Mouse (Mus musculus): ENCODE results near the gene Stk40.

Stk40 gene

DNA sequence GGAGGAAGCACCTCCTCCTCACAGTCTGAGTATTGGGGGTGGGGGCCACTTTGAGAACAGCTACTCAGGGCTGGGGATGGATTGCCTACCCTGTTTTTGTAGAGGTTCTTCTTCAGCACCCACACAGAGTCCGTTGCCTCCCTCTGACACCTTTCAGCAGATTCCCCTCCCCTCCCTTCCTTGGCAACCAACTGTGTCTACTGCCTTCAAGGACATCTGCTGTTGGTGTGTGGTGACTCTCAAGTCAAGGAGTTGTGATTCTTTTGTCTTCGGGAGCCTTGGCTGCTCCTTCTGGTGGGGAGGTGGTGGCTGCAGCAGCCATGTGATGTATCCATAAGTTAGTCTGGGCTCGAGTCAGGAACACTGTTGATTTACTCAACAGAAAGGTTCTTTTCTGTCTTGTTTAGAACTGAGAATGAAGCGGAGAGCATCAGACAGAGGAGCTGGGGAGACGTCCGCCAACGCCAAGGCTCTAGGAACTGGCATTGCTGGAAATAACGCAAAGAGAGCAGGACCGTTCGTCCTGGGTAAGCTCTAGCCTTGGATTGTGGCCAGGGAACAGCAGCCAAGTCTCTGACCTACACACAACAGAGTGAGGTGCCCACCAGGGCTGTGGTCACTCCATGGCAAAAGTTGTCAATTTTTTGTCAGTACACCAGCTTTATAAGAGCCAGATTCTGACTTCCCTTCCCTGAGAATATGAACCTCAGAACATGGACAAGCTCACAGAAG lies 19.7 kb downstream of the Stk40 start:
- in situ Hi-C loops (cut with MboI) = no loop called here

DNA sequence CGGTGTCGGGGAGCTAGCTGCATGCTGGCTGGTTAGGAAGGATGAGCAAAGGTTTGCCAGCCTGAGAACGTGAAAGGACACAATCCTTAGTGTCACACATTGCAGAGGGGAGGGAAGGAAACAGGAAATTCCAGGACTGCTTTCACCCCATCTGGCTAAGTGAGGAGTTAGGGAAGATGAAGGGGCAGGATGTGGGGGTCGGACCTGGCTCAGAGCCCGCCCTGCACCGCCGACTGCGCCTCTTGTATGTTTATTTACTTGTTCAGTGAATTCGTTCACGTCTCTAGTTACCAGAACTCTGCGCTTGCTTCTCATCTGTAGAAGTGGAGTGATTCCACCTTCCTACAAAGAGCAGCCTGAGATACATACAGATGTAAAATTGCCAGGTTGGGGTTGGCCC lies 26.7 kb downstream of the Stk40 start:
- in situ Hi-C loops (cut with MboI) = no loop called here

DNA sequence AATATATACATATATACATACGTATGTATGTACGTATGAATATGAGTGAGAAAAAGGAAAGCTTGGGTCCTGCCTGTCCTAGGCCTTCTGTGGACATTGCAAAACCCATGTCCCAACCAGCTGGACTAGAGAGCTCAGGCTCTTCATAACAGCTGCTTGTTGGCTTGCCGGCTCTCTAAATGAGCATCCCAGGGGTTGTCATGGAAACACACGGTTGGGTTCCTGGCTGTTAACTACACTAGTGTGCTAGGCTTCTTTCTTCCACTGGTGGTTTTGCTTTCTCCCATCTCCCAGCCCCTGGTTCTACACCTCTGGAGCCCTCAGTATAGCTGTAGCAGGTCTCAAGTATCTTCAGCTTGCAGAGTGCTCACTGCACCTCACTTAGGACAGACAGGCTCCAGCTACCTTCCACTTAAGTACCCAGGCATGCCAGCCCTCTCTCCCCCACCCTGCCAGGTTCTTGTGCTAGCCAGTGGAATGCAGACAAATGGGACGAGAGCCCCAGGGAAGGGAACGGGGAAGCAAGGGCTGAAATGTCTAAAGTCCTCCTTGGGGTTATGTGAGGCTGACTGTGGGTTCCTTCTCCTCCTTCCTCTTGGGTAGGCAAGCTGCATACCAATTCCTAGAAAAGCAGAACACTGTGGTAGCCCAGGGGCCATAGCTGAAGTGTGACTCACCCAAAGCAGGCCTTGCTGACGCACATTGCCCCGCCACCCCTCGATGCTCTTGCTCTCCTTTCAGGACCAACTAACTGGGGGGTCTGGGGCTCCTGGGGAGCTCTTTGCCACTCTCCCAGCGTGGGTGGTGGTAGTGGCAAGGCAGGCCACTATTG lies 27.7 kb downstream of the Stk40 start:
- in situ Hi-C loops (cut with MboI) = no loop called here

DNA sequence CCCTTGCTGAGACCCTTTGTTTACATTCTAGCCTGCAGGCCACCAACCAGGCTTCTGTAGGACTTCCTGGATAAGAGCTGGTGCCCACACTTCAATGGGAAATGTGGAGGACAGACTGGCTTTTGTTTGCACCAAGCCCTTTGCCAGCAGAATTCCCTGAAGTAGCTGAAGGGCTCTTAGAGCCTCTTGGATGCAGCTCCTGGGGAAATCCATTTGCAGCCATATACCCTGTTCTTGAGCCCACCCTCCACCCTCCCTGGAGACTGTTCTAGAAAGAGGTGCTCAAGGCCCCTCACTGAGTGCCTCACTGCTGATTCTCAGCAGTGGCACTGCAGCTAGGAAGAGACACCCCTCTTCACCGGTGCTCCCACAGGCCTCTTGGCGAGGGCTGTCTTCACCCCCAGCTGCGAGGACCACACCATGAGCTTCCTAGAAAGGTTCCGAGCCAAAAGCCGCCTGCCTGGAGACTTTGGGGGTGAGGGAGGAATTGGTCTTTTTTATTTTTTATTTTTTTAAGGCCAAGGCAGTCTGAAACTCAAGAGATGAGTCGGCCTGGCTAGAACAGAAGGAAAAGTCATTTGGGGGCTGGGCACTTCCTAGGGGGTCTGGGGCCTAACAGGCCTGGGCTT lies 29.0 kb downstream of the Stk40 start:
- in situ Hi-C loops (cut with MboI) = no loop called here

DNA sequence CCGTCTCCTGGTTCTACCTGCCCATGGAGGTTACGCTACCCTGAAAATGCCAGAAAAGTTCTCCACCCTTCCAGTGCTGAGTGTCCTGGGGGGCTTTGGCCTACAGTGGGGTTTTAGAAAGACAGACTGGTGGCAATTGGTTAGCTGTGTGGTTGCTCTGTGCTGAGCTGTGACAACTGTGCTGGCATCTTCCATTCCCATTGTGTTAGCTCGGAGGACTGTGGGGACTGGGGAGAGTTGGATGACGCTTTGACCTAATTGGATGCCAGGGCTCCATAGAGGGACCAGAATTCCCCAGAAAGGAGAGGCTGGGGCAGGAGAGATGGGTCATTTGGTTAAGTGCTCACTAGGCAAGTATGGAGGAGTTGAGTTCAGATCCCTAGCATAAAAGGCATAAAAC lies 30.5 kb downstream of the Stk40 start:
- in situ Hi-C loops (cut with MboI) = no loop called here

DNA sequence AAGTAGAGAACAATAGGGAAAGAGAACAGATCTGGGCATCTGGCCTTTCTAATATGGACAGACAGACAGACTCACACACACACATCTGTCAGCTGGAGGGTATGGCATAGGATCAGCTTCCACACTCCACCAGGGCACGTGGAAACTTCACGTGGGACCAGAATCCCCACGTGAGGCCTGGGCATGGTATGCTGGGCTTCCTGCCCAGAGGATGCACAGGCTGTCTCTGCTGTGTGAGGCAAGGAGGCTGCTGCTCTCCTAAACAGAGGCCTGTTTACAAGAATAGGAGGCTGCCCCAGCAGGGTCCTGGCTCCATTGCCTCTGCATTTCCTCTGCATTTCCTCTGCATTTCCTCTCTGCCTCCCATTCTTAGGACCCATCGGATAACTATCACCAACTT lies 30.9 kb downstream of the Stk40 start:
- in situ Hi-C loops (cut with MboI) = no loop called here

DNA sequence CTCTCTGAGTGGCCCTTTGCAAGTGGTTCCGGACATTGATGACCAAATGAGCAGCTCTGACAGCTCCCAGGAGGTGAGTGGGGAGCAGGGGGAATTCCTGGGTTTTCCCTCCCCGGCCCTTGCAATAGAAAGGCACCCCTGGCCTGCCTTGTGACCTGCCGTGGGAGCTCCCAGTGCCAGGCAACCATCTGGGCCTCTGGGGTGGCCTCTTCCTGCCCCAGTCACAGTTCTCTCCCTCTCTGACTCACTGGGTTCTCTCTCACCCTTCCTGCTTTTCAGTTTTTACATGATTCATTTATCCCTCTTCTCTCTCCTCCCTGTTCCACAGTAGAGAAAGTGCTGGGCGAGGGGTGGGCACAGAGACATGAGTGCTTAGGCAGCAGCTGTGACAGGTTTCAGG lies 34.0 kb downstream of the Stk40 start:
- in situ Hi-C loops (cut with MboI) = no loop called here

DNA sequence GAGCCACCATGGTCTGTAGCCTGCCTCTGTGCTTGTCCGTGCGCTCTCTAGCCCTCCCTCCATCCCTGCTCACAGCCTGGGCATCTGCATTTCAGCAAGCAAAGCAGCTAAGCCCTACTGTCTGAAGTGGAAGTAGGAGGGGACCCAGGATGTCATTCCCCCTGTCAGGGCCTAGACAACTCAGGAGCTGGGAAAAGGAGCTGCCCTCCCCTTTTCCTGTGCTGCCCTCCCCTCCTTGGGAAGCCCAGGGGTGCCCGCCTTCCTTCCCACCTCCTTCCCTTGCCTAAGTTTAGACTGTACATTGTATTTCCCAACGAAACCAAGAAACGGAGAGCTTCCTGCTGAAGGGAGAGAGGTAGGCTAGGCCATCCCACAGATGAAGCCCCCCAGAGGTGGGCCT lies 37.3 kb downstream of the Stk40 start:
- in situ Hi-C loops (cut with MboI) = no loop called here

DNA sequence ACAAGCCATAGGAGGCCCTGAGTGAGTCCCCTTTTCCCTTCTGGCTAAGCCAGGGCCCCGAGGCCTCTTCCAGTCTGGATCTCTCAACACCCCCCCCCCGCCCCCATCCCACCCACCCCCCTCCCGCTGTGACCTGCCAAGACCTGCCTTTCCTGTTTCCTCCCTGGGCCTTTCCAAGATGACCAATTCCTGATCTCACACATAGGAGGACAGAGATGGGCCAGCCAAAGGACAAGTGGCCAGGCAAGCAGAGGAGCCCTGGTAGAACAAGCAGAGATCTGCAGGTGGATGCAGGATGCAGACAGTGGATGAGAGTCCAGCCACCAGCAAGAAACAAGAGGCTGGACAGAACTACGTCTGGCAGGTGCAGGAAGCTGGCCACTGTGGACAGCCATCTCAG lies 41.6 kb downstream of the Stk40 start:
- in situ Hi-C loops (cut with MboI) = no loop called here

DNA sequence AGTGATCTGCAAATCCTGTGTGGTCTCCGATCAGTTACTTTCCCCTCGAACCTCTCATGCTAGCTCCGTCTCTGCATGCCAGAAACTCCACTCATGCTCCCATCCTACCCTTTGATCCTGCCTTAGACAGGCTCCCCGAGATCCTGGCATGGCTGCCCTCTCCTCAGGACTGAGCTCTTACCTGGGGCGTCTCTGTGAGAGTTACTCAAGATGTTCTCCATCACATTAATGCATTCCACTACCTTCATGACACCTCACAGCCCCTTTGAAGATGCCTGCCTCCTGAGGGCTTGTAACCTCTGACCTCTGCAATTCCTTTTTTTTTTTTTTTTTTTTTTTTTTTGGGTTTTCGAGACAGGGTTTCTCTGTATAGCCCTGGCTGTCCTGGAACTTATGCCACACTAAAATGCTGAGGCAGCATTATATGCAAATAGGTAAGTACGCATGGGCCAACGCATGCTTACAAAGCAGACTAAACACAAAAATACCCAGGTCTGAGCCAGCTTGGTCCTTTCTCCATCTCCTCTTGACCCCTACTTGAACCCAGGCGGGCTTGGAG lies 43.3 kb downstream of the Stk40 start:
- in situ Hi-C loops (cut with MboI) = no loop called here

DNA sequence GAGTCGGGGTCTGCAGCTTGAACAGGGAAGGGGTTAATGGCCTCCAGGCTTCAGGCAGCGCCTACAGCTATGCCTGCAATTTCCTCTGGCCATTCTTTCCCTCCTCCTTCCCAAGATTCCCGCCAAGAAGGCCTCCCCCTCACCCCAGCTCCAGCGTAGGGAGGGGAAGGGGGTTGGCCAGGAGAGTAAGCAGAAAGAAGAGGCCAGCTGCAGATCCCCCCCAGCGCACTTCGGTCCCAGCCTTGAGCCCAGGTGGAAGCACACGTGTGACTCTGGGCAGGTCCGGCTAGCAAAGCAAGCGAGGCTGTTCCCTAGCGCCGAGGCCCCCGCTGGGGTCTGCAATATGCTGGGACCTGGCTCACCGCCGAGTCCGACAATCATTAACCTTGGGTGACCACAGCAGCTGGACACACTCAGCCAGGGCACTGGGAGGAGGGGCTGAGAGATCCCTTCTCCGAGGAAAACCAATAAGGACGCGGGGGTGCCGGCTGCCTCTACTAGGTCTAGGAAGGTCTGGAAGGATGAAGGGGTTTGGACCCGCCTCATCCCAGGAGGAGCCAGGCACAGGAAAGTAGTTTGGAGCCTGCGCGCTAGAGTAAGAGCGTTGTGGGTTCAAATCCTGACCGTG lies 43.9 kb downstream of the Stk40 start, which contains the start of gene Eva1b:
Gene Eva1b, plus strand, starts transcription at position 212 of the 628 bp plus-strand sequence.
- in situ Hi-C loops (cut with MboI) = no loop called here

DNA sequence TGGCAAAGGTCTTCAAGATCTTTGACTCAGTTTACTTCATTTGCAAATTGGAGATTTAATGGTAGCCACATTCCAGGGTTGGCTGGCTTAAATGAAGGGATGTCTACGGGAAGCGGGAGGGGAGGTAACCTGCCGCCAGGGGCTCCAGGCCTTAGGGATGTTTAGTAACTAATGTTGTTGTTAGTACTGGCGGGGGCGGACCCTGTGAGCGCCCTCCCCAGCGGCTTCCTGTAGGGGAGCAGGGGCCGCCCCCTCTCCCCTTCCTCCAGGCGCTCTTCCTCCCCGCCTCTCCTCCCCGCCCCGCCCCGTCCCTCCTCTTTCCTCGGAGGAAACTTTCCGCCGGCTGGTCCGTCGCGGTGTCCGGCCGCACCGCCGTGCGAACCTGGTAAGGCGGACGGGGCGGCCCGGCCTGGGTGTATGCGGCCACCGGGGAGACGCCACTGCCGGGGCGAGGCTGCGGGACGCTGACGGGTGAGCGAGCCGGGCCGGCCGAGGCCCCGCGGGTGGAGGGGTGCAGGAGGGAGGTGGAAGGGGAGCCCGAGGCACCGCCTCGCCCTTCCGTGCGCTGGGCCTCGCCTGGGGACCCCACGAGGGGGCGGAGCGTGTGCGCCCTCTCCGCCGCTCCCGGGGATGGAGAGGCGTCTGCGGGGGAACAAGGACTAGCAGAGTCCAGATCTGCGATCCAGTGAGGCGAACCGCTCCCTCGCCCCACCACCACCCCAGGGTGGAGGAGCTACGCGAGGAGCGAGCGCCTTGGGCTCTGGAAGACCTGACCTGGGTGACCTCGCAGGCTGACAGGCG lies 44.6 kb downstream of the Stk40 start:
- in situ Hi-C loops (cut with MboI) = no loop called here

DNA sequence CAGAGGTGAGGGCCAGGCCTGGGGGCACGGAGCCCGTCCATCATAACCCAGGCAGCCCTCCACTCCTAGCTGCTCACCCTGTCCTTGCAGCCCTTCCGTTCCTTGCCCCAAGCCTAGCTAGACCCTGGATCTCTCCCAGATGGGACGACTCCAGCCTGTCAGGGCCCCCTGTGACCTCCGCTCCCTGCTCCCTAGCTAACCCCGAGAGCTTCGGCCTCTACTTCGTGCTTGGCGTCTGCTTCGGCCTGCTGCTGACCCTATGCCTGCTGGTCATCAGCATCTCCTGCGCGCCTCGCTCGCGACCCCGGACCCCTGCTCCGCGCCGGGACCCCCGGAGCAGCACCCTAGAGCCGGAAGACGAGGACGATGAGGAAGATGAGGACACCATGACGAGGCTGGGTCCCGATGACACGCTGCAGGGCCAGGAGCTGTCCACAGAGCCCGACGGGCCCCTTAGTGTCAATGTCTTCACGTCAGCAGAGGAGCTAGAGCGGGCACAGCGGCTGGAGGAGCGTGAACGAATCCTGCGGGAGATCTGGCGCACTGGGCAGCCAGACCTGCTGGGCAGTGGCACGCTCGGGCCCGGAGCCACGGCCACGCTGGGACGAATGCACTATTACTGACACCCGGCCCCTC lies 45.4 kb downstream of the Stk40 start:
- in situ Hi-C loops (cut with MboI) = no loop called here

DNA sequence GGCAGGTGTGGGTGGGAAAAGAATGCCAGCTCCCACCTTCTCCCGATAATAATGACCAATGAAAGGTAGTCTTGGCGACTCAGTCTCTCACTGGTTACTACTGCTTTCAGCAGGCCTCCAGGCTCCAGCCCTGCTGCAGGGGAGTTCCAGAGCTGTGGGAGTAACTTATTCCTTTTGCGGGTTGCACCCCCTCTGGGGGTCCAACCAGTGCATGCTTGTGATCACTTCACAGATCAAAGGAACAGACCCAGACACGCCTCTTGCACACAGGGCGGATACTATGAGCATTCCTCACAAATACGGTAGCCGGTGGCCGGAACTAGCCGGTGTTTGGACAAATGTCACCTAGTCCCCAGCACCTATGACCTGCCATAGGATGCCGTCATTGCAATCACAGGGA lies 46.0 kb downstream of the Stk40 start:
- in situ Hi-C loops (cut with MboI) = no loop called here

DNA sequence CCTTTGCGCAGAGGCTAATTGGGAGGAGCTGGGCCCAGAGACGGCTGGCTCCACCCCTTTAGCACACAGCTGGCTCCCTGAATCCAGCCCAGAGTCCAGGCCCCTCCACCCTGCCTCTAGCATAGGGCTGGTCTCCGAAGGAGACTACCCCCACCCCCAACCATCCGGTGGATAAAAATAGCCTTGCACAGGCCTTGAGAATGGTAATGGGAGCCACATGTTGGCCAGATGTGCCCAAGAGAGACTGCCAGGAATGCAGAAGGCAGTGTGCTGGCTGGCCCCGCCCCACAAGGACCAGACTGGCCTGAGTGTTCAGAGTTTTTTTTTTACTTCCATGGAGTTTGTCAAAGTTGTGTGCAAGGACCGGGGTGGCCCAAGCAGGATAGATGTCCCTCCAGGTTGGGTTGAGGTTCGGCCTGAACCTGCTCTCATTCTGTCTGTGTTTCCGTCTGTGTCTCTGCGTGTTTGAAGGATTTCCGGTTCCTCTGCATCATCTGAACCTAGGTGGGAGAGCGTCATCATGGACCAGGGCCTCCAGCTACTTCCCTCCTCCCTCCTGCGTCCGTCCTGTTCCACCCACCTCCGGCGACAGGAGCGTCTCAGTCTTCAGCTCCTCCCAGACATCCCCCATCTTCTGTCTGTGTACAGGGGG lies 46.7 kb downstream of the Stk40 start:
- in situ Hi-C loops (cut with MboI) = no loop called here

DNA sequence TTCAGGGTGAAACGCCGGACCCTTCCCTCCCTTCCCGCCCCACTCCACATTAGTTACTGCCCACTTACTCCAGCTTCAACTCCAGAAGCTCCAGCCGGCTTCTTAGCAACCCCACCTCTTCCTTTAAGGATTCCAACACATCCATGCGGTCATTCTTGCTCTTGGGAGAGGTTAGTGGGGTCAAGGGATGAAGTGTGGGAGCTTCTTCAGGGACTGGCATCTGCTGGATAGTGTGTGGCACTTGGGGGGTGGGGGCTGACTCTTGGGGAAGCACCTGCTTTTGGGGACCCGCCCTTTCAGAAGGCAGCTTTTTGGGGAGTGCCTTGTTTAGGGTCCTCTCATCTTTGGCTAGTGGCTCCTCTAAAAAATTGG lies 47.2 kb downstream of the Stk40 start:
- in situ Hi-C loops (cut with MboI) = no loop called here

DNA sequence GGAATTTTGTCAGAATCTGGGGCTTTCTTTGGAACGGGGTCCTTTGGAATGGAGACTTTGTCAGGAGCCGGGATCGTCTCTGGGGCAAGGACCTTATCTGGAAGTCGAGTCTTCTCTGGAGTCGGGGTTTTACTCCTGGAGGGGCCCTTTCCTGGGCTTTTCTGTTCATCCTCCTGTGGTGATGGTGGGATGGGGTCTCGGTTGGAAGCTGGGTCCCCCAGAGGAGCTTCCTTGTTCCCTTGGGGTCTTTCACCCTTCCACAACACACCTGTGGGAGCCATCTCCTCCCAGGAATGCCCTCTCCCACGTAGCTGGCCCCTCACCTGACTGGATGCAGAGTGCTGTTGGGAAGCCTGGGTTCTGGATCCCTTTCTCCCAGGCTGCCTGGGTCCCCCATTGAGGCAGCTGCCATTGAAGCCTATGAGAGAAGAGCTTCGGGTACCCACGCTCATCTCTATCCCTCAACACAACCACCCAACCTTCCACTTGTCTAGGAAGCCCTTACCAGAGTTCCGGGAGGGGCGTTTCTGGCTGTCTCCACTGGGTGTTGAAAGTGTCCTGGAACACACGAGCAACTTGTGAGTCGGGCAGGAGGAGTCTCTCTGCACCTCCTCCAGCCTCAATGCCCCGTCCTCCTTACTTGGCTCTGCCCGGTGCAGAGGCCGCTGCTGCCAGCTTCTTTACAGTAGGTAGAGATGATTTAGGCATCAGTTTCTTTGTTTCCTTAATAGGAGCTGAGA lies 48.1 kb downstream of the Stk40 start:
- in situ Hi-C loops (cut with MboI) = no loop called here

DNA sequence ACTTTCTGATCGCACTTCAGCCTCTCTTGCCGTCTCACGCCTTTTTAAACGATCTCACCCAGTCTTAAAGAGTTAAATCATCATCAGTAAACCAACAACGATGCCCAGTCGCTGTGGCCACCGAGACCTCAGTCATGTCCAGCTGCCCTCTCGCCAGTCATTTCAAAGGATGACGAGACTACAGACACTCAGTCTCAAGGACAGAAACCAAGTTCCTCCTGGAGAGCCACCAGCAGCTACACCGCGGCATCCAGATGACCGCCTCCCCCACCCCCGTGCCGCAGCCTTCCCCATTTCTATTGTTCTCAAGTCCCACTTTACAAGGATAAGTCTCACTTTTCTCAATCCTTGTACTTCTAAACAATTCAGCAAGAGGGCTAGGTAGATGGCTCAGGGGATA lies 49.1 kb downstream of the Stk40 start:
- in situ Hi-C loops (cut with MboI) = no loop called here

DNA sequence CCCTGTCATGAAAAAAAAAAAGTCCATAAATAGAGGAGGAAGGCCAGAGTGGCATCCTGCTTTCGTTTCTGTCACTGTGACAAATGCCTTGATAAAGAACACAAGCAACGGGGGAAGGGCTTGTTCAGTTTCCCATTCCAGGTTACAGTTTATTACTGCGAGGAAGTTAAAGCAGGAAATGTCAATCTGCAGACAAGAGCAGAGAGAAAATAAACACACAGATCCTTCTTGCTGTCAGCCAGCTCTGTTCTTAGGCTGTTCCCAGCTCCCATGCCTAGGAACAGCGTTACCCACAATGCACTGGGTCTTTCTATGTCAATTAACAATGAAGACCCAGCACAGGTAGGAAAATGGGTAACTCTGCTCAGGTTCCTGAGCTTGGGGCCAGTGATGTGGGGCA lies 51.4 kb downstream of the Stk40 start:
- in situ Hi-C loops (cut with MboI) = no loop called here

DNA sequence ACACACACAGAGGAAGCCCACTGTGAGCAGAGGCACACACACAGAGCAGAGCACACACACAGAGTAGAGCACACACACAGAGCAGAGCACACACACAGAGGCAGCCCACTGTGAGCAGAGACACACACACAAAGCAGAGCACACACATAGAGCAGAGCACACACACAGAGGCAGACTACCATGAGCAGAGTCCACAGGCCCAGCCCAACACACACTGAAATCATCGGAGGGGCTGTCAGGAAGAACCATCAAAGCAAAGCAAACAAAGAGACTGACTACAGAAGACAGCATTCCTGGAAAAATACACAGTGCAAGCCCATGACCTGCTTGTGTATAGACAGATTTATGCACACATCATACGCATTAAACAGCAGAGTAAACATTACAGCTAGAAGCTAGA lies 52.1 kb downstream of the Stk40 start:
- in situ Hi-C loops (cut with MboI) = no loop called here
